Mouse (Mus musculus) hindbrain, embryonic 12.5 days (tissue): ENCODE results near the gene Krtap10-4. TPM values are rescaled to one million over a fixed set of nuclear protein-coding genes. Genes with fewer than 3 reads are reported as not detected.
"Not testable (repeated sequence)": the region's sequence is repeated elsewhere in the genome, so short reads cannot be mapped to it uniquely, and the experiment has no call there.

ENCODE experiments used
- ATAC-seq: fragments of 200-750 bp; cut with Nextera tagmentation; 2 replicates; pipeline ENCODE4 v1.8.0; 2017; ENCODE audit warnings: moderate TSS enrichment; ENCODE audit not compliant: low FRiP score
- H3K27ac ChIP-seq: fragments of 300-500 bp; sonication (generic); 2 replicates; pipeline ENCODE4 v1.5.1; 2016; ENCODE audit warnings: mild to moderate bottlenecking
- H3K27me3 ChIP-seq: fragments of 300-500 bp; sonication (generic); 2 replicates; pipeline ENCODE4 v1.6.1; 2016; ENCODE audit warnings: mild to moderate bottlenecking
- H3K36me3 ChIP-seq: fragments of 300-500 bp; sonication (generic); 2 replicates; pipeline ENCODE4 v1.6.1; 2016; ENCODE audit warnings: mild to moderate bottlenecking
- H3K4me1 ChIP-seq: fragments of 300-500 bp; sonication (generic); 2 replicates; pipeline ENCODE4 v1.6.1; 2016
- H3K4me2 ChIP-seq: fragments of 300-500 bp; sonication (generic); replicated peaks from 2 replicates; pipeline ENCODE4 v1.6.1; 2016; ENCODE audit warnings: mild to moderate bottlenecking
- H3K4me3 ChIP-seq: fragments of 300-500 bp; sonication (generic); 2 replicates; pipeline ENCODE4 v1.5.1; 2016; ENCODE audit warnings: mild to moderate bottlenecking
- H3K9ac ChIP-seq: fragments of 300-500 bp; sonication (generic); 2 replicates; pipeline ENCODE4 v1.6.1; 2016; ENCODE audit warnings: mild to moderate bottlenecking, moderate library complexity
- H3K9me3 ChIP-seq: fragments of 300-500 bp; sonication (generic); replicated peaks from 2 replicates; pipeline ENCODE4 v1.6.1; 2016; ENCODE audit warnings: mild to moderate bottlenecking
- WGBS: fragments of 180-500 bp; shearing (Covaris S2); methylation state at CpG from one replicate; pipeline ENCODE4 v1.1.7; 2016; 5-methylcytosine and 5-hydroxymethylcytosine counted together
- polyA plus RNA-seq: library from polyadenylated mRNA; unstranded; fragments of >200 nt; fragmentation: Nextera tagmentation; extraction: Ambion mirVana; gene quantifications from 2 replicates; pipeline ENCODE4 v1.2.1, GENCODE M21; 2016

Krtap10-4 gene
- polyA plus RNA-seq, 1 experiment from 2014 or later = not detected

DNA sequence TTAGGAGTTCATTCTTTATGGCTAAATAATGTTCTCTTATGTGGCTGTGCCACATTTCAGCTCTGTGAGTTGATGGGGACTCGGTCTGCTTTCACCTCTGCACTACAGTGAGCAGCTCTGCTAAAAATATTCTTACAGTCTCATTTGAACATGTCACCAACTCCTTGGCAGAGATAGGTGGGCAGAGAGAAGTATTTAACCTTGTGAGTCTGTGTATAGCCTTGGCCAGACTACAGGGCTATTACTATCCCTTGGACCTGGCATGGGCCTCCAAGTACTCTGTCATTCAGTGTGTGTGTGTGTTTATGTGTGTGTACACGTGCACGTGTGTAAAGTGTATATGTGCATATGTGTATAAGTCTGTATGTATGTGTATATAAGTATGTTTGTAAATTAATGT is 43.5 kb downstream of the Krtap10-4 start:
- H3K27ac ChIP-seq, H3K9me3 ChIP-seq, H3K4me3 ChIP-seq, H3K9ac ChIP-seq, H3K27me3 ChIP-seq, H3K4me1 ChIP-seq, H3K36me3 ChIP-seq, H3K4me2 ChIP-seq, ATAC-seq: not testable (repeated sequence)
- WGBS = 98% methylated on average over 3 of the region's 3 CpGs

DNA sequence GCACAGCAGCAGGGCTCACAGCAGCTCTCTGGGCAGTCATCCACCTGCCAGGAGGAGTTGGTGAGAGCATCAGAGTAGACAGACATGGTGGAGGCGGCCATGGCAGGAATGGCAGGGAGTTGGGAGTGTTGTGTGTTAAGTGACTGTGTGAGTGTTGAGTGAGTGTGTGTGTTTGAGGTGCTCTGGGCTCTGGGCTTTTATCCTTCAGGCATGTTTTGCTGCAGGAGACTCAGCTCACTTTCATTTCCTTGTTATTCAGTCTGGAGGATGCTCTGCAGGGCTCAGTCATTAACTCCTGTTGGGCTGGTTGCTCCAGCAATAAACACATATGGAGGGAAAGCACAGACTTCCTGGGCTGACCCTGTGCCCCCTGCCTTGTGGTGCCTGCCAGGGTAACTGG is 44.5 kb downstream of the Krtap10-4 start, which contains the start of gene Gm3250:
Gm3250 (minus strand) TSS at position 101 of the 400 bp plus-strand sequence.
- H3K4me1 ChIP-seq, H3K9me3 ChIP-seq: not testable (repeated sequence)
- WGBS = 22% methylated on average over 1 of the region's 1 CpGs

DNA sequence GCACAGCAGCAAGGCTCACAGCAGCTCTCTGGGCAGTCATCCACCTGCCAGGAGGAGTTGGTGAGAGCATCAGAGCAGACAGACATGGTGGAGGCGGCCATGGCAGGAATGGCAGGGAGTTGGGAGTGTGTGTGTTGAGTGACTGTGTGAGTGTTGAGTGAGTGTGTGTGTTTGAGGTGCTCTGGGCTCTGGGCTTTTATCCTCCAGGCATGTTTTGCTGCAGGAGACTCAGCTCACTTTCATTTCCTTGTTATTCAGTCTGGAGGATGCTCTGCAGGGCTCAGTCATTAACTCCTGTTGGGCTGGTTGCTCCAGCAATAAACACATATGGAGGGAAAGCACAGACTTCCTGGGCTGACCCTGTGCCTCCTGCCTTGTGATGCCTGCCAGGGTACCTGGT is 50.1 kb downstream of the Krtap10-4 start, which contains the start of gene Gm7138:
Gm7138 (minus strand) TSS at position 101 of the 400 bp plus-strand sequence.
- H3K27me3 ChIP-seq, H3K27ac ChIP-seq, H3K9me3 ChIP-seq, H3K4me2 ChIP-seq, H3K36me3 ChIP-seq, H3K4me1 ChIP-seq, H3K9ac ChIP-seq, H3K4me3 ChIP-seq, ATAC-seq: not testable (repeated sequence)
- 20% methylated on average over 1 of the region's 1 CpGs for WGBS

More for the DNA sequence above, 44.5 kb downstream of the Krtap10-4 start, which contains the start of gene Gm3250:
- not testable (repeated sequence) for H3K9ac ChIP-seq, H3K4me3 ChIP-seq, H3K27me3 ChIP-seq, H3K27ac ChIP-seq, ATAC-seq, H3K36me3 ChIP-seq, H3K4me2 ChIP-seq

Other genes starting within 250 kb of the Krtap10-4 start
- gene Pttg1ip, start 245.4 kb downstream of the Krtap10-4 start, polyA plus RNA-seq = 77.2 and 78.8 TPM in 2 replicates
- gene Sumo3, start 221.0 kb downstream of the Krtap10-4 start, polyA plus RNA-seq = 276 and 287 TPM in 2 replicates
- 13.2 and 13.3 TPM in 2 replicates for gene Gm49325, start 220.9 kb downstream of the Krtap10-4 start, polyA plus RNA-seq
- 81.6 and 82.3 TPM in 2 replicates for gene Ube2g2, start 204.8 kb downstream of the Krtap10-4 start, polyA plus RNA-seq
- 0.48 and 1.2 TPM in 2 replicates for gene Tspear, start 140.5 kb downstream of the Krtap10-4 start, polyA plus RNA-seq
- gene Gm19402, start 136.3 kb downstream of the Krtap10-4 start, polyA plus RNA-seq = not detected in 2 replicates
- not detected in 2 replicates for gene Gm9508, start 129.9 kb downstream of the Krtap10-4 start, polyA plus RNA-seq
- not detected in 2 replicates for gene Gm10272, start 120.5 kb downstream of the Krtap10-4 start, polyA plus RNA-seq
- gene Gm10024, start 115.6 kb downstream of the Krtap10-4 start, polyA plus RNA-seq = not detected in 2 replicates
- not detected in 2 replicates for gene Gm10142, start 111.3 kb downstream of the Krtap10-4 start, polyA plus RNA-seq
- not detected in 2 replicates for gene Krtap12-1, start 106.5 kb downstream of the Krtap10-4 start, polyA plus RNA-seq
- gene Gm10100, start 100.6 kb downstream of the Krtap10-4 start, polyA plus RNA-seq = not detected in 2 replicates
- not detected in 2 replicates for gene Gm18596, start 84.5 kb downstream of the Krtap10-4 start, polyA plus RNA-seq
- not detected in 2 replicates for gene Gm9736, start 75.7 kb downstream of the Krtap10-4 start, polyA plus RNA-seq
- not detected in 2 replicates for gene Gm3233, start 67.4 kb downstream of the Krtap10-4 start, polyA plus RNA-seq
- gene Gm3238, start 55.8 kb downstream of the Krtap10-4 start, polyA plus RNA-seq = not detected in 2 replicates
- gene Gm7138, start 50.2 kb downstream of the Krtap10-4 start, polyA plus RNA-seq = not detected in 2 replicates
- not detected in 2 replicates for gene Gm3250, start 44.6 kb downstream of the Krtap10-4 start, polyA plus RNA-seq
- not detected in 2 replicates for gene Gm7137, start 38.9 kb downstream of the Krtap10-4 start, polyA plus RNA-seq
- not detected in 2 replicates for gene Gm9639, start 32.0 kb downstream of the Krtap10-4 start, polyA plus RNA-seq
- not detected in 2 replicates for gene Gm19668, start 28.0 kb downstream of the Krtap10-4 start, polyA plus RNA-seq
- not detected in 2 replicates for gene Gm9507, start 15.3 kb downstream of the Krtap10-4 start, polyA plus RNA-seq
- gene Gm2696, start 12.4 kb downstream of the Krtap10-4 start, polyA plus RNA-seq = 0.31 TPM in 1 of 2 replicates, not detected in the other
- gene Krtap10-10, start 8.9 kb upstream of the Krtap10-4 start, polyA plus RNA-seq = not detected in 2 replicates
- gene Gm36176, start 19.7 kb upstream of the Krtap10-4 start, polyA plus RNA-seq = not detected in 2 replicates
- not detected in 2 replicates for gene Gm10318, start 25.8 kb upstream of the Krtap10-4 start, polyA plus RNA-seq
- gene Gm3285, start 34.9 kb upstream of the Krtap10-4 start, polyA plus RNA-seq = not detected in 2 replicates
- gene Lrrc3, start 75.4 kb upstream of the Krtap10-4 start, polyA plus RNA-seq = 6.8 and 7.4 TPM in 2 replicates
- 1.3 and 1.4 TPM in 2 replicates for gene Trpm2, start 143.5 kb upstream of the Krtap10-4 start, polyA plus RNA-seq
- gene 1810043G02Rik, start 151.4 kb upstream of the Krtap10-4 start, polyA plus RNA-seq = 33.8 and 34.8 TPM in 2 replicates
- 118 and 132 TPM in 2 replicates for gene Pfkl, start 183.0 kb upstream of the Krtap10-4 start, polyA plus RNA-seq
- 0.48 TPM in 1 of 2 replicates, not detected in the other for gene Dnmt3l, start 214.9 kb upstream of the Krtap10-4 start, polyA plus RNA-seq
- gene Aire, start 216.5 kb upstream of the Krtap10-4 start, polyA plus RNA-seq = 0.20 and 0.23 TPM in 2 replicates
- gene Icosl, start 242.2 kb upstream of the Krtap10-4 start, polyA plus RNA-seq = 1.2 and 1.8 TPM in 2 replicates